Mouse (Mus musculus) liver, embryonic 14.5 days (tissue): ENCODE data around the gene Slc7a15.

Source experiments
- CTCF ChIP-seq: IDR thresholded peaks from 2 replicates; pipeline ENCODE4 v1.5.1; 2016; ENCODE audit warnings: antibody characterized with exemption, low read depth, control low read depth
- EP300 ChIP-seq: IDR thresholded peaks from 2 replicates; pipeline ENCODE4 v1.6.1; 2016; ENCODE audit warnings: antibody characterized with exemption, low read depth

DNA sequence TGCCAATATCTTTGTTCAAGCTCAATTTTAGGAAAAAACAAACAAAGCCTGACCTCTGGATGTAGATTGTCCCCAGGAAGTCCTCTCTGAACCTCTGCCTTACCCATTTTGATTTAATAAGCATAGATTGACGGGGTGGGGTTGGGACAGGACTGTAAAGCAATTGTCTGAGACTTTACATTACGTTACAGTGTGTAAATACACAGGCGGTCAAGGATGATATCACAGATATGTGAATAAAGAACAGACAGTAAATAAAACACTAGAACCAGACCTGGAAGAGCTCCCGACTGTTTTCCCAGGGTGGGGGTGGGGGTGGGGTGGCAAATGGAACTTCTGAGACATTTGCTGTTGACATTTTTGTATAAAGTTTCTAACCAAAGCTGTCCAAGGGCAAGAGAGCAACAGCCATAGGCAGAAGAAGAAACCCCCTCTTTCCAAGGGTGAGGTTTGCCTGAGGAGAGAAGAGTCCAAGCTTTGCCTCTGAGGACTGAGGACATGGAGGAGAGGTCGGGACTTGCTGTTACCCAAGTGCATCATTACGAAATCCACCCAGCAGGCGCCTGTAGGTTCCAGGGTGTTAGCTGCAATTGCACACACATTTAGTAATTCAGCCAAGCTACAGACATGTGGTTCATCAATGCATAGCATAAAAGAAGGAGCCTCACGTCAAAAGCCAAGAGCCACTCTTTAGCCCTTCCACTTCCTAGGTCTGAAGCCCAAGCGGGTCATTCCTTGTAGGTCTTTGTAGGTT, 91.7 kb downstream of the Slc7a15 start:
- TF ChIP-seq CTCF: no peak
- no peak for TF ChIP-seq EP300
